Mouse (Mus musculus) embryonic fibroblast, embryonic 13.5 days (primary cell): ENCODE measurements around the gene Zbtb2. TPM values are rescaled to one million over a fixed set of nuclear protein-coding genes. Genes with fewer than 3 reads are reported as not detected.
A peak's percentile ranks its signal among the peaks of the same experiment; 100 is the strongest.

ENCODE experiments used
- H3K27ac ChIP-seq: 2 replicates; pipeline ENCODE4 v1.5.1; 2012; ENCODE audit warnings: low read length, control low read depth, inconsistent platforms; ENCODE audit not compliant: insufficient read depth
- H3K4me1 ChIP-seq: 2 replicates; pipeline ENCODE4 v1.6.1; 2011; ENCODE audit warnings: low read length; ENCODE audit not compliant: control insufficient read depth, insufficient read depth
- H3K4me3 ChIP-seq: 2 replicates; pipeline ENCODE4 v1.5.1; 2011; ENCODE audit warnings: mild to moderate bottlenecking, control low read depth, low read length; ENCODE audit not compliant: insufficient read depth
- CTCF ChIP-seq: IDR thresholded peaks from 2 replicates; pipeline ENCODE4 v1.5.1; 2011; ENCODE audit warnings: mild to moderate bottlenecking, control low read depth, low read length, moderate library complexity, borderline replicate concordance; ENCODE audit not compliant: insufficient read depth
- POLR2A ChIP-seq: IDR thresholded peaks from 2 replicates; pipeline ENCODE4 v1.6.1; 2011; ENCODE audit warnings: low read depth, mild to moderate bottlenecking, control low read depth, low read length, moderate library complexity
- polyA plus RNA-seq: library from polyadenylated mRNA; stranded (reverse); fragments of >200 nt; gene quantifications from 2 replicates; pipeline ENCODE4 v1.2.4, GENCODE M21; 2011; ENCODE audit warnings: low read depth; ENCODE audit not compliant: missing spikeins, insufficient read length

Gene Zbtb2
- polyA plus RNA-seq, 1 experiment = 10.6 TPM

DNA sequence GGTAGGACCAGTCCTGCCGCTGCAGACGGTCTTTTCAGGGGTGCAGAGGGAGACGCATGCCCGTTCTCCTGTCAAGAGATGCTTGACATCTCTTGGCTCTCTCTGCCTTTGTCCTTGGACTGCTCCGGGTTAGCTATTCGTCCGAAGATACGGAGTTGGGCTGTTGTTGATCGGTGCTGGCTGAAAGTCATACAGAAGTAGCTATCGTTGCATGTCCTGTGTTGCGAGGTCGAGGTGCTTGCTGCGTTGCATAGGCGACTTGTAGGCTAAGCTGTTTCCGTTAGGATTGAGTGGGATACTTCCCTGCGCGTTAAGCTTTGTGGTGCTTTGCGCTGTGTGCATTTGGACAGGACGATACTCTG, 457 bp upstream of the Zbtb2 start:
- Histone ChIP-seq H3K27ac (peak overlapping the region; percentile 14; the same call in 1 of the 2 replicates), H3K4me1 (peaks cover 7% of the 10 kb centered on the region), H3K4me3 (peak overlapping the region; percentile 83)
- TF ChIP-seq POLR2A (no peak), CTCF (no peak)

DNA sequence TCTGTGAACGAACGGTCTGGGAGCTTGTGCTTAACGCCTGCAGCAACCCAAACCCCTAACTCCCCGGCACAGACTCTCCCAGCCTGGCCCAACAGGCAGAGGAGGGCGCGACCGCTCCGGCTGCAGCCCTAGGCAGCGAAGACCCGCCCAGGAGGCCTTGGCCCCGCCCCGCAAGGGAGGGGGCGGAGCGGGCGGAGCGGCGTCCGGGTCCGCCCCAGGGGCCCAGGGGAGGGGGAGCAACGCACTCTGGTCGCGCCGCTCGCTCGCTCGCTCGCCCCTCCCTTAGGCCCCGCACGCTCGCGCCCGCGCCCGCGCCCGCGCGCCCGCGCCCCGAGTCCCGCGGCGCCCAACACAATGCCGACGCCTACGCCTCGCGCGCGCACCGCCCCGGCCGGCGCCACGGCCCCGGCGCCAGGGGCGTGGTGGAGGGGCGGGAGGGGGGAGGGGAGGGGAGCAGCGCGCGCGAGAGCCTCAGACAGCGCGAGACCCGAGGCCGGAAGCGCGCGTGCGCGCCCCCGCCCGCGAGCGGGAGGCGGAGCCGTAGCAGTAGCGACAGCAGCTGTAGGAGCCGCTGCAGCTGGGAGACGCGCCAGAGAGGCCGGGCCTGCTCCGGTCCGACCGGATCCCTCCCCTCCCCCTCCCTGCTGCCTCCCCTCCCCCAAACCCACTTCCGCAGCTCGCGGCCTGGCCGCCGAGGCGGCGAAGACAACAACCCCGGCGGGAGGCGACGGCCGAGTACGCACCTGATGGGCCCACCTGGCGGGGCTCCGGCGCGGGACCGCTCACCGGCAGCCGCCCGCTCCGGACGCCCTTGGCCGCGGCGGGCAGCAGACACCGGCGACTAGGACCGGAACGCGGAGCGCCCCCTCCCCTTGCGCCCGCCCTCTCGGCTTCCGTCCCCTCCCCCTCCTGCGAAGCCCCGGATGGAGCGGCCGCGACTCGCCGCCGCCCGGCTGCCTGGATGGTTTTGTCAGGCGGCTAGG, 1.0 kb downstream of the Zbtb2 start:
- Histone ChIP-seq H3K4me1 (peaks cover 10% of the 10 kb centered on the region), H3K27ac (peak overlapping the region; percentile 98), H3K4me3 (peak overlapping the region; percentile 77)
- TF ChIP-seq CTCF (no peak), POLR2A (peak; percentile 96)

DNA sequence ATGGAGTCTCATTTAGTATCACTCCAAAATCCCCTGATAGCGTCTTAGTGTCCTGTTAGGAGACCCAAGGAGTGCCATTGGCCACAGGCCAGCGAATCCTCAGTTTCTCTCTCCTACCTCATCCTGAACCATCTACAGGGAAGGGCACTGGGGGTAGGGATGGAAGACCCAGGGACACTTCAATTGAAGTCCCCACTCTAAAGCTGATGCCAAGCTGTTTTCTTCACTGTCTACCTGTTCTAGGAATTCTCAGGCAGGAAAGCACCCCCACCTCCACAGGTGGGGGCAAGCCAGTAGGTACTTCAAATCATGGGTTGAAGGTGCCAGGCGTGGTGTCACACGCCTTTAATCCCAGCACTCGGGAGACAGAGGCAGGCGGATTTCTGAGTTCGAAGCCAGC, 3.7 kb downstream of the Zbtb2 start:
- no peak overlapping the region for H3K4me3 ChIP-seq
- H3K4me1 ChIP-seq = 0 out of 2 replicates have a peak, but pooled peaks cover 7% of the 10 kb centered on the region
- no peak overlapping the region for H3K27ac ChIP-seq
- TF ChIP-seq POLR2A (no peak), CTCF (no peak)

DNA sequence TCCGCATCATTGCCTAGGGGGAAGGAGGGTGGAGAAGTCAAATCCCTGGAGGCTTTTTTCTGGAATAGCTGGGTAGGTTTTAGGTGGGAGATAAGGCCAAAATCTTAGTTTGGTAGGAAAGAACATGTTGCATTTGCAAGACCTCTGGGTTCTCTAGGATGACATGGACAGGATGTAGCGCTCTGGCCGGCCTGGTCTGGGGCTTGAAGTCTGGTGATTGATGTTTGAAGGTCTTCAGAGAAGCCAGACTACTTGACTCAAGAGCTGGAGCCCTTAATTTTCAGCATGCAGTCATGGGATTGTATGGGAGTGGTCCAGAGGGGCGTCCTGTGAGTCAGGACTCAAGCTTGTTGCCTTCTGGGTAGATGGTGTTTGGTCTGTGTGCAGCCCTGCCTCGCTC, 7.2 kb downstream of the Zbtb2 start:
- TF ChIP-seq CTCF = no peak
- TF ChIP-seq POLR2A = no peak
- Histone ChIP-seq H3K4me1 (peaks cover 9% of the 10 kb centered on the region; the same call in 1 of the 2 replicates), H3K4me3 (no peak overlapping the region), H3K27ac (no peak overlapping the region)

DNA sequence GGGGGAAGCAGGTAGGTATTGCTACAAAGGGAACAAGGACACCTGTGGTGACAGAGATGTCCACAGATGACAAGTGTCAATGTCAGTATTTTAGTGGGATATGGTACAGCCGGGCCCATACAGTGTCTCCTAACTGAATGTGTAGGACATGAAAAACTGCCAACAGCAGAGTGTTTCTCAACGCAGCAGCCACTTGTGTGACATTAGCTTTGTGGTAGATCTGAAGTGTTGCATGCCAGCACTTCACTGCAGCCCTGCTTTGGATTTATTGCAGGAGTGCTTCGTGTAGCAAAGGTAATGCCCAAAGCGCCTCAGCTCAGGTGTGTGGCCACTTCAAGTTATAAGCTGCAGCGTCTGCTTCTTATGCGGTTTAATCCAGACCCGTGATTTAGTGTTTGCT, 11.0 kb downstream of the Zbtb2 start:
- H3K27ac ChIP-seq = no peak overlapping the region
- TF ChIP-seq CTCF (no peak), POLR2A (no peak)
- no peak overlapping the region for H3K4me3 ChIP-seq
- H3K4me1 ChIP-seq = peaks cover 6% of the 10 kb centered on the region; the same call in 1 of the 2 replicates

DNA sequence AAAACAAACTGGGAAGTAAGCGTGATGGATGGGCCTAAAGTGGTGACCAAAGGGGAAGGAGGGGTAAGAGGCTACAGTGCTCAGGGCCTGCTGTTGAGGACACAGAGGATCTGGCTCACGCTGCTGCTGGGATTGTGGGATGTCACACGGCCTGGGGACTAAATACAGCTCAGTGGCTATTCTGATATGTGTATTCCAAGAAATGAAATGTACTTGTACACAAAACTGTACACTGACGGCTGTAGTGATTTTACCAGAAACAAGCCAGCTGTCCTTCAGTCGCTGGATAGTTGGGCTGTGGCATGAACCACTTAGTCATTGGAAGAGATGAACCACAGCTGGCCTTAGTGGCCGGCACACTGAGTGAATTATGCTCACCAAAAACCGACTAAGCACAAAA, 11.4 kb downstream of the Zbtb2 start:
- no peak for TF ChIP-seq POLR2A
- no peak for TF ChIP-seq CTCF
- Histone ChIP-seq H3K27ac (no peak overlapping the region), H3K4me3 (no peak overlapping the region), H3K4me1 (peaks cover 6% of the 10 kb centered on the region; the same call in 1 of the 2 replicates)

DNA sequence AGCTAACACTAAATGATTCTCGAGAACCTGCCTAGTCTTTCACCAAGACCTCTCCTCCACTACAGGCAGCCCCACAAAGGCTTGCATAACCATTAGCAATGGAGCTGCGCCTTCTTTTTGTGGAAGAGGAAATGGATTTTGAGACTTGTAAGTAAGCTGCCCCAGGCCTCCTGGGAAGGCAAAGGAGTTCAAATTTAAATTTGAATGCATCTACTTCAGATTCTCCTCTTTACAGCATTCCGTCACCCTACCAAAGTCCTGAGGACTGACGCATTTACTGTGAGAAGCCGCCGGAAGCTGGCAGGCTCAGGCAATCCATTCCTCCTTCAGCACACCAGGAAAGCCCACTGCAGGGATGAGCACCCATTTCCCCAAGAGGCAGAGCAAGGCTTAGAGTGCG, 12.6 kb downstream of the Zbtb2 start:
- Histone ChIP-seq H3K27ac (no peak overlapping the region), H3K4me1 (peaks cover 2% of the 10 kb centered on the region; the same call in 1 of the 2 replicates), H3K4me3 (no peak overlapping the region)
- TF ChIP-seq POLR2A (no peak), CTCF (no peak)

DNA sequence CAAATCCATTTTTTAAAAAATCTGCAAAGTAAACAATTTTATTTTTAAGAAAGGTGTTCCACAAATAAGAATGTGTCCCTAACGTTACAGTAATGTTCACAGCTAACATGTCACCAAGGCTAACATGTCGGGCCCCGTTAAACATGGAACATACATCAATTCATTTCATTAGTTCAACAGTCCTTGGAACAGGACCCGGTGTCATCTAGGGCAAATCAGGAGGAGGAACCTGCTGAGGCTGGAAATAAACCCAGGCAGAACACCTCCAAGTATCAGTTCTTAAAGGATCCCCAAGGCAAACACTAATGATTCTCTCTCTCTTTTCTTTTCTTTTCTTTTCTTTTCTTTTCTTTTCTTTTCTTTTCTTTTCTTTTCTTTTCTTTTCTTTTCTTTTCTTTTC, 13.2 kb downstream of the Zbtb2 start:
- TF ChIP-seq CTCF (no peak), POLR2A (no peak)
- H3K4me3 ChIP-seq = no peak overlapping the region
- peaks cover 2% of the 10 kb centered on the region; the same call in 1 of the 2 replicates for H3K4me1 ChIP-seq
- H3K27ac ChIP-seq = no peak overlapping the region

DNA sequence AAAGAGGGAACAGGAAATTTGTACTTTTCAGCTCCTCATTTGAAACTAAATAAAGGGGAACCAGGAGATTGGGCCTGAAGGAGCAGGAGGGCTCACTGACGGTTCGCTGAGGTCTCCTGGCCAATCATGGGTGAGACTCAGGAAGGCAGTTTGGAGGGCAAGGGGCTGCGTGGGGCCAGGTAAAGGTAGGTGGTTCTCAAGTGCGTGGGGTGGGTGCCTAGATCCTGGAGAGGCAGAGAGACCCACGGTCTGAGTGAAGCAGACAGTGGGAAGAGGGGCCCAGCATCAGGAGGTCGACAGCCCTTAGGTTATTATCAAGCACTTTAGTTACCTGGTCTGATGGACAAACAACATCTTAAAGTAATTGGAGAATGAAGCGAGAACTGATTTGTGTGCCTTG, 13.7 kb downstream of the Zbtb2 start:
- no peak for TF ChIP-seq POLR2A
- no peak for TF ChIP-seq CTCF
- H3K4me3 ChIP-seq = no peak overlapping the region

DNA sequence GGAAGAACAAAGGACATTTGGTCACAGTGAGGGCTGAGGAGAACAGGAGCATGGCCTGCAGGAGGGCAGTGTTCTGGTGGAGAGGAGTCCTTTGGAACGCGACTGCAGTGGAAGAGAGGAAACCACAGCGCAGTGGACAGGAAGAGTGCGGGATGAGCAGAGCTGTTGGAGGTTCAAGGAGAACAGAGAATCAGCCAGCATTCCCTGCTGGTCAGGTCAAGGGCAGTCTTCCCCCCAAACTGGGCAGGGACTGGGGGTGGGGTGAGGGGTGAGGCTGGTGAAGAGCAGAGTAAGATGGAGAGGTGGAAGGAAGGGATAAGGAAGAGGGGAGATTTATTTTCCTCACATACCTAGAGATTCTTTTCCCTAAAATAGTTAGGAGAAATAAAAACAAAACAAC, 14.3 kb downstream of the Zbtb2 start:
- H3K27ac ChIP-seq = no peak overlapping the region
- H3K4me1 ChIP-seq = peaks cover 2% of the 10 kb centered on the region; the same call in 1 of the 2 replicates
- TF ChIP-seq CTCF = no peak
- TF ChIP-seq POLR2A = no peak
- no peak overlapping the region for H3K4me3 ChIP-seq

More for the DNA sequence above, 13.7 kb downstream of the Zbtb2 start:
- Histone ChIP-seq H3K27ac (no peak overlapping the region), H3K4me1 (peaks cover 2% of the 10 kb centered on the region; the same call in 1 of the 2 replicates)
